Mouse (Mus musculus): ENCODE data around the gene Tpgs1.

Gene Tpgs1

GRCm38 (mm10) chr10:79668771-79669575, at the start of gene Tpgs1:
TSS of gene Tpgs1 (plus strand) at chr10:79669369.
- peak; percentile 75 to 83 for DNase-seq

GRCm38 (mm10) chr10:79623950-79624349, 45.2 kb upstream of the Tpgs1 start:
- DNase-seq = no peak

GRCm38 (mm10) chr10:79625398-79625797, 43.8 kb upstream of the Tpgs1 start:
- no peak for DNase-seq

GRCm38 (mm10) chr10:79626156-79626555, 43.0 kb upstream of the Tpgs1 start:
- no peak for DNase-seq

- DNase-seq = no peak
These were observed 40.8 kb upstream of the Tpgs1 start for GRCm38 (mm10) chr10:79628377-79628776.

GRCm38 (mm10) chr10:79631432-79631831, 37.7 kb upstream of the Tpgs1 start:
- no peak for DNase-seq

GRCm38 (mm10) chr10:79633006-79633777, 36.0 kb upstream of the Tpgs1 start:
- DNase-seq = no peak

GRCm38 (mm10) chr10:79636287-79636686, 32.9 kb upstream of the Tpgs1 start:
- no peak for DNase-seq

GRCm38 (mm10) chr10:79637128-79638110, 31.8 kb upstream of the Tpgs1 start, which contains the start of gene Shc2:
TSS of gene Shc2 (minus strand) at chr10:79637918.
- DNase-seq = no peak

- no peak for DNase-seq
These were observed 30.5 kb upstream of the Tpgs1 start for GRCm38 (mm10) chr10:79638486-79639204.

- DNase-seq = no peak
These were observed 23.5 kb upstream of the Tpgs1 start, which contains the start of gene Odf3l2 for GRCm38 (mm10) chr10:79645711-79646110. TSS of gene Odf3l2 (minus strand) at chr10:79645738.

GRCm38 (mm10) chr10:79649070-79649751, 20.0 kb upstream of the Tpgs1 start:
- peak in 1 of 2 experiments; percentile 60 for DNase-seq

GRCm38 (mm10) chr10:79652789-79653188, 16.4 kb upstream of the Tpgs1 start:
- no peak for DNase-seq

- DNase-seq = no peak
These were observed 14.2 kb upstream of the Tpgs1 start for GRCm38 (mm10) chr10:79654946-79655395.

GRCm38 (mm10) chr10:79658829-79659228, 10.3 kb upstream of the Tpgs1 start:
- DNase-seq = no peak

GRCm38 (mm10) chr10:79660298-79660697, 8.9 kb upstream of the Tpgs1 start:
- DNase-seq = no peak

- DNase-seq = no peak
These were observed 7.3 kb upstream of the Tpgs1 start for GRCm38 (mm10) chr10:79661861-79662260.

- peak; percentile 39 to 75 for DNase-seq
These were observed 5.0 kb upstream of the Tpgs1 start, which contains the start of gene Madcam1 for GRCm38 (mm10) chr10:79664131-79664665. TSS of gene Madcam1 (plus strand) at chr10:79664559.

GRCm38 (mm10) chr10:79665051-79665450, 4.1 kb upstream of the Tpgs1 start:
- no peak for DNase-seq

- DNase-seq = no peak
These were observed 2.7 kb upstream of the Tpgs1 start for GRCm38 (mm10) chr10:79666493-79666892.

GRCm38 (mm10) chr10:79668076-79668475, 1.1 kb upstream of the Tpgs1 start:
- no peak for DNase-seq

All from spleen, adult 18-20 months (tissue).